Mouse (Mus musculus) heart, adult 18-20 months (tissue): ENCODE results near the gene D630036H23Rik. TPM values are rescaled to one million over a fixed set of nuclear protein-coding genes. Genes with fewer than 3 reads are reported as not detected.

ENCODE experiments used
- total RNA-seq, 2 experiments: library from RNA; stranded (reverse); gene quantifications; 2 replicates each; pipeline ENCODE4 v1.2.3; 2021

Gene D630036H23Rik
- total RNA-seq, 2 experiments from 2014 or later, result 1.4 to 1.5 TPM

Other genes with a start within 250 kb of the D630036H23Rik start
- gene Ankmy2, start 225.1 kb downstream of the D630036H23Rik start, total RNA-seq, result 10 to 100 TPM; 12.7 to 14.6 TPM
- 100 to 1,000 TPM; 192 to 199 TPM for gene Bzw2, start 224.1 kb downstream of the D630036H23Rik start, total RNA-seq
- gene Lrrc72, start 128.8 kb downstream of the D630036H23Rik start, total RNA-seq, result not detected
- under 1 TPM; 0.37 to 0.41 TPM for gene Sostdc1, start 68.0 kb downstream of the D630036H23Rik start, total RNA-seq
- 1 to 10 TPM; 4.9 to 5.7 TPM for gene Ispd, start 731 bp downstream of the D630036H23Rik start, total RNA-seq